Mouse (Mus musculus) cerebellum, postnatal 4 days (tissue): ENCODE results near the gene Pex26.

Source experiments
- DNase-seq, 2 experiments: peaks; one replicate each; pipeline ENCODE4 v3.0.0; 2022; ENCODE audit warnings: low spot score in 2 of 2, mixed read lengths in 1 of 2

Pex26 gene

DNA sequence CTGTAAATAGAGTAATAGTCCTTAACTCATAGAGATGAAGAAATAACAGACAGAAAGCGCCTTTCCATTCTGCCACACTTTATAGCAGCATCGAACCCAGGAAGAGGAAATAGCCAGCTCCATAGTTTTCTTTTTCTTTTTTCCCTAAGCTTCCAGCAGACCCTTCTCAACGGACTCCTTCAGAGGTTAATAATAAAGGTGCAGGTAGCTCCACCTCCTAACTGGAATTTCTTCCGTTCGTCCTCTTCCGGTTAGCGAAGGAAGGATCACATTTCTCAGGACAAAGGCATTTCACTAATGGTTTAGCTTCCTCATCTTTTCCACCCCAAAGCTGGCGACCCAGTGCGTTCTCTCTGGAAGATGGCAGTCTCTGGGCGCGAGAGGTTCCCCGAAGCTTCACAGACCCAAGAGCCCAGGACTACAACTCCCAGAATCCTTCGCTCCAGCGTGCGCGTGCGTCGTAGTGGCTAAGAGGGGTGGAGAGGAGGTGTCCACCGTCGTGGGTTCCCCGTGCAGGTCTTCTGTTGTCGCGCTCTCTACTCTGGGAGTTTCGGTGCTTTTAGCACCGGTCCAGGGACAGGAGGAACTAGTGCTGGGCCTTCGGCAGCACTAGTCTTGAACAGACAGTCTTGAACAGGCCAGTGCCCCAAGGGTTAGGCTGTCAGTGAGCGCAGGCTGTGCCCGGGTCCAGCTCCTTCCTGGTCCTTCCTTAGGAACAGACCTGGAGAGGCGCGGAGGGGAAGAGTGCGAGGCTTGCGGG, at the start of gene Pex26:
Gene Pex26 (plus strand): TSS at position 254 of the 760 bp plus-strand sequence.
- peak; percentile 78 to 86 for DNase-seq

DNA sequence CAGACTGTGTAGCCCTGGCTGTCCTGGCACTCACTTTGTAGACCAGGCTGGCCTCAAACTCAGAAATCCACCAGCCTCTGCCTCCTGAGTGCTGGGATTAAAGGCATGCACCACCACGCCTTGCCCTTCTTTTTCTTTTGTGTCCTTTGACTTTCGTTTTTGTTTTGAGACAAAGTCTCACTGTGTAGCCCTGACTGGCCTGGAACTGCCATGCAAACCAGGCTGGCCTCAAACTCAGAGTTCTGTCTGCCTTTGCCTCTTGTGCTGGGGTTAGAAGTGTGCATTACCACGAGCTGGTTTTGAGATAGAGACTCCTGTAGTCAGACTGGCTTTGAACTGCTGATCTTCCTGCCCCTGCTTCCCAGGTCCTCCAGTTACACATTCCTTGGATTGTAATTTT, 49.2 kb upstream of the Pex26 start:
- DNase-seq, result no peak

DNA sequence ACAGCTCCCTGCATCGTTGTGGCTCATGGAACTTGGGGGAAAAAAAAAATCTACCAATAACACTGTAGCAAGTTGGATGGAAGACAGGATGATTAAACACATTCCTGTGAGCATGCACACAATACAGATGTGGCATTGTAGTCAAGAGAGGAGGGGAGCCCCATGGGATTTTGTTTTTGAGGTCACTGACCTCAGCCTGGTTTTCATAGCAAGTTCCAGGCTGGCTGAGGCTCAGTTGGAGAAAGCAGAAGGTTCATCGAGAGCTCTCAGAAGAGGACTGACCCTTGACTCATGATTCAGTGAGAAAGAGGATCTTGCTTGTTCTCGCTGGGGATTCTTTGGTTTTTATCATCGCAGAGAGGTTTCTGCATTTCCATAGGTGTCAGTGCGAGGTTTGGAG, 48.6 kb upstream of the Pex26 start:
- DNase-seq, result no peak

DNA sequence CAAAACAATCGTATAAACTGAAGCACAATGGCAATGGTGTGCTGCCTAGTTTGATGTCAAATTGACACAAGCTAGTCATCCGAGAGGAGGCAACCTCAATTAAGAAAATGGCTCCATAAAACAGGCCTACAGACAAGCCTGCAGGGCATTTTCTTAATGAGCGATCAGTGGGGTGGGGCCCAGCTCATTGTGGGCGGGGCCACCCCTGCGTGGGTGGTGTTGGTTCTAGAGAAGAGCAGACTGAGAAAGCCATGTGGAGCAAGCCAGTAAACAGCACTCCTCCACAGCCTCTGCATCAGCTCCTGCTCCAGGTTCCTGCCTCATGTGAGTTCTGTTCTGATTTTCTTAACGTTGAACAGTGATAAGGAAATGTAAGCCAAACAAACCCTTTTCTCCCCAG, 46.2 kb upstream of the Pex26 start:
- no peak for DNase-seq

DNA sequence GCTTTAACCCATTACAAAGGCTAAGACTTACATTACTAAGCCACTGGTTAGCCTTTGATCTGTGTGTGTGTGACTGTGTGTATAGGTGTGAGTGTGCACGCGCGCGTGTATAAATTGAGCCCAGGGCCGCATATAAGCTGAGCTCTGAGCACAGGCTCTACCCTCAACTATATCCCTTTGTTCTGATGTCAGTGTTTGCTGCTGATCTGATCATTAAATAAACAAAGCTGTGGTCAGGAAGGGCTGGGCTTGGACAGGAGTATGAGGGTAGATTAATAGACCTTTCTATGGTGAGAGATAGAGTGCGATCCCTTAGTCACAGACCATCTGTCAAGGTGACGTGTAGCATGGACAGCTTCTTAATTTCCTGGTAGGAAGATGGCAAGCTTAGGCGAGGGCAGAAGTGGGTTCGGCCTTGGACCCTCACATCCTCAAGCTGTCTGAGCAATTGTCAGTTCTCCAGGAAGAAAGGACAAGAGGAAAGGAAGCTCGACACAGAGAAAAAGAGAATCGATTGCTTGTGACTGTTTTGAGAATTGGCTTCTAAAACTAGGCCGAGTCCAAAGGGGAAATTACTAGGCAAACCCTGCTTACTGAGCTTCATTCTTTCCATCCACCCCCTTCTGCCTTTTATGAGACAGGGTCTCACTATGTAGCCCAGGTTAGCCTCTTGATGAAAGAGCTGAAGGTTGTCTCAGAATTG, 45.0 kb upstream of the Pex26 start:
- DNase-seq, result no peak

DNA sequence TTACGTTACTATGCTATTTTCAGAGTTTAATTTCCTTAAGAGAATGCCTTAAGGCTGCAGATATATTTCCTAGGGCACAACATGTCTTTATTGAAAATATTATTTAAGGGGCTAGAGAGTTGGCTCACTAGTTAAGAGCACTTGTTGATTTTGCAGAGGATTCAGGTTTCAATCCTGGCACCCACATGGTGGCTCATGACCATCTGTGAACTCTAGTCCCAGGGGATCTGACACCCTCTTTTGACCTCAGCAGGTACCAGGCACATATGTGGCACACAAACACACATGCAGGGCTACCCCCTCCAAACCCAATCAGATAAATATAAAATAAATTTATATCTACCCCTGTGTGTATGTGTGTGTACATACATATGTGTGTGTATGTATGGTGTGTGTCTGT, 44.2 kb upstream of the Pex26 start:
- DNase-seq, result no peak

DNA sequence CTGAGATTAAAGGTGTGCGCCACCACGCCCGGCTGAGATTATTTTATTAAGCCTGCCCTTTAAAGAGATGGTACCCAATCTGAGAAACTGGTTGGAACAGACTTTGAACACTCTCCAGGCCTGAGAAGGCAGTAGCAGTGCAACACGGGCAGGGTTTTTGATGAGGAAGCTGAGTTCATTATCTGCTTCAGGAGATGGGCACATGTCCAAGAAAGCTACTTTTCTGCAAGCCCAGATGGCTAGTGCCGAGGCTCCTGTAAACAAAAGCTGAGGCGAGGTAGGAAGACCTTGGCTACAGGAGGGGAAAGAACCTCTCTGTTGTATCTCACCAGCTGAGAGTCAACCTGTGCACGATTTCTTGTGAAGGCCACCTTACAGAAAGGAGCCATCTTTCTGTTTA, 41.2 kb upstream of the Pex26 start:
- no peak for DNase-seq

DNA sequence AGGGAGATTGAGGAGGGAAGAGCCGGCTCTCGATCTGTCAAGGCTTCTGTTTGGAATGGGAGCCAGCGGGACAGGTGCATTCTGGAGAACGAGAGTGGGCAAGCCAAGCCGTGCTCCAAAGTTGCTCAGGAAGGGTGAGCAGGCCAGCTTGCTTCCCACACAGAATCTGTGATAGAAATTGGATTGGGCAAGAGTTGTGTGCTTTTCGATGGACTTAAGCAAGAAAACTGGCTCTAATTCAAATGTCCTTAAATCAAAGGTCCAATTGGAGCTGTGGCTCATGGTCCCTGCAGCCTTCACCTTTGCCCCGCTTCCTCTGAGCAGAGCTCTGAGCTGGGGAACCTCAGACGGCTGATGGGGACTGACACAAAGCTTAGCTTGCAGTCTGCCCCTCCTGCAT, 40.0 kb upstream of the Pex26 start:
- DNase-seq, result no peak

DNA sequence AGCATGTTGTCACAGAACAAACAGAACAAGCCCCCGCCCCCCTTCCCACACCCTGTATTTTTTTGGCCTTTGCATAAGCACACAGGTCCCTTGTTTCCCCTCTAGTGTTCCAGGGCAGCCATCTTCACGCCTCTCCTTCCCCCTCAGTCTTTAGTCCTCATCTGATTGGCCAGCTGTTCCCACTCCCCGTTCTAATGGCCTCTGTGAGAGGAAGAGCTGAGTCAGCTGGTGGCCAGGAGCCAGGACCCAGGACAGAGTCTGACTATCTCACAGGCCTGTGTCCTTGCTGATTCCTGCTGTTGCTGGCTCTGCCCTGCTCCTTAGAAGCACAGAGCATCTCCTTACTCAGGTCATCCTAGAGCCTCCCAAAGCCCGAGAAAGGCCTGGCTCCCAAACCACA, 39.4 kb upstream of the Pex26 start:
- DNase-seq, result peak in 1 of 2 experiments; percentile 32

DNA sequence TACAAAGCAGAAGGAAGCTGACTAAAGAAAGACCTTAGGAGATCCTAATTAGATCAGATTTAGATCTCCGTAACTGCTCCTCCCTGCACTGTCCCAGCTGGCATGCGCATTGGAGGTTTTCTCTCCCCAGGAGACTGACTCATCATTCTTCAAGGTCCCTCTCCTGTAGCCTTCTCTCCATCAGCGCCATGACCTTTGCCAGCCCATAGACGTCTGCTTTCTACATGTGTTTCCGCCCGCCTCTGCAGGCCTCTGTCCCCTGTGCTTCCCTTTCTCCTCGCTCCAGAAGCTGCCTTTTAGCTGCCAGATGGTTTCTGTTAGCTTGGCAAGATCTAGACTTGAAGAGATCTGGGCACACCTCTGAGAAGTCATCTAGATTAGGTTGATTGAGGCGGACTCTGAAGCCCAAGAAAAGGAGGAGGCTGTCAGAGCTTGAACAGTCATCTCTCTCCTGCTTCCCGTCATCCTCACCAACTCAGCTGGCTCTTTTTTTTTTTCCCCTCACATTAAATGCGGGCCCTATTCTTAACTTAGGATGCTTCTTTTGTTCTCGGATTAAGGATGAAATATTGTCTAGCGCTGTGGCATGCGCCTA, 38.4 kb upstream of the Pex26 start:
- no peak for DNase-seq

DNA sequence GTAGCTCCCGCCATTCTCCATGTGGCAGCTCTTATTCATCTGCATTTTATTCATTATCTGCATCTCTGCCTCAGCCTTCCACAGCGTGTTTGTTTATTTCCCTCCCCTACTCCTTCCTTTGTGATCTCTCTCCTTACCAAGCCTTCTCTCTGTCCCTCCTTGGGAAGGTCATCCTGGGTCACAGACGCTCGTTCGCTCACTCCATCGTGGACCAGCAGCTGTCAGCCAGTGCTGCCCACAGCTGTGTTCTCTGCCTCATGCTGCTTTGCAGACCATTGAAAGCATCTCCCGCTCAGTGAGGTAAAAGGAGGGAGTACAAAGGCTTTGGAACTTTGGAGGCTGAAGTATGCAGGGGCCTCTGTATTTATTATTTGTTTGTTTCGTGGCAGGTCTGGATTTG, 37.6 kb upstream of the Pex26 start:
- no peak for DNase-seq

DNA sequence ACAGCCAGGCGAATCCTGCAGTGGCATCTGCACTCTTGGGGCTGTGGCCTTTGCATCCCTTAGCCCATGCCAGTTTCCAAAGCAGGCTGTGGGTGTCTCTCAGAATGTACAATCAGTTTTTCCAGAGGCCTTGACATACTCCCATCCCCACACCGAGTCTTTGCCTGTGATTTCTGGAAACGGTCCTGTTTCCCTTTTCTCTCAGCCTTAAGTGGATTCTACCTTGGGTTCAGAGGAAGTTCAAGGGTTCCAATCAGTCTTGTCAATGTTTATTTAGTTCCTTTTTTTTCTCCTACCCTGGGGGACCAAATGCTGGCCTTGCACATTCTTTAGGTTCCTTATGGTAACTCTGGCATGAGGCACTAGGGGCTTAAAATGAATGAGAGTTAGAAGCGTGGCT, 36.7 kb upstream of the Pex26 start:
- no peak for DNase-seq

DNA sequence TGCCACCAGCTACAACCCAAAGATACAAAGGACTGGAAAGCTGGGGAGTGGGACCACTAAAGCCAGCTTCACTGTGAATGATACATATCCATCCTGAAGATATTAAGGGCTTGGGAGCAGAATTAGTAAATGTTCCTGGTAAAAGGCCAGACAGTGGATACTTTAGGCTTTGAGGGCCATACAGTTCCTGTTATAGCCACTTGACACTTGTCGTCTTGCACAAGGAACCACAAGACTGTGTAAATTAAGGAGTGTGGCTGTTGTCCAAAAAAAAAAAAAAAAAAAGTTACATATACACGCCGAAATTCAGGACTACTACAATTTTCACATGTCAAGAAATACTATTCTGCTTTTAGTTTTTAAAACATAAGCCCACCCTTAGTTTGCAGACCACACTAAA, 35.1 kb upstream of the Pex26 start:
- DNase-seq, result no peak

DNA sequence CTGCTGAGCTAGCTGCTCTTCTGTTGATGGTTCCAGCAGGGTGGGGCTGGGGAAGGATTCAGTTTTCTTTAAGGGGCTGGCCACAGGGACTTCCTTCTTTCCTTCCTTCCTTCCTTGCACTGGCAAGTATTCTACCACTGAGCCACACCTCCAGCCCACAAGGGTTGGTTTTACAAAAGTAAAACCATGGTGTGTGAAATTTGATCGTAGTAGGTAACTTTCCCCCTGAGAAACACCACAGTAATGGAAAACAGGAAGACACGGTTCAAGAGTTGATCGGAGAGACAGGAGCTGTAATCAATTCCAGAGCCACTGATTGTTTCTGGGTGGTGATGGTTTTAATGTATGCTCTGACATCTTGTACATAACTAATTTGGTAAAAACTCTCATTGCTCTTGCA, 34.0 kb upstream of the Pex26 start:
- DNase-seq, result no peak

DNA sequence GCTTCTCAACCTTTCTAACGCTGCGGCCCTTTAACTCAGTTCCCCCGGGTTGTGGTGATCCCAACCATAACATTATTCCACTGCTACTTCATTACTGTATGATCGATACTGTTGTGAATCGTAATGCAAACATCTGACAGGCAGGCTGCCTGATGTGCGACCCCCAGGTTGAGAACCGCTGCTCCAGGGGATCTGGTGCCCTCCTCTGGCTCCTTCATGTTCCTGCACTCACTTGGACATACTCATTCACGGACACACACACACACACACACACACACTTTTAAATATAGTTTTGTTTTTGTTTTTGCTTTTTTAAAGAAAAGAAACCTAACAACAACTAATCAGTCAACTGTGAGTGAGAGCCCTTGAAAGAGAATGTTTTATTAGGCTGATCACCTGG, 33.3 kb upstream of the Pex26 start:
- no peak for DNase-seq

DNA sequence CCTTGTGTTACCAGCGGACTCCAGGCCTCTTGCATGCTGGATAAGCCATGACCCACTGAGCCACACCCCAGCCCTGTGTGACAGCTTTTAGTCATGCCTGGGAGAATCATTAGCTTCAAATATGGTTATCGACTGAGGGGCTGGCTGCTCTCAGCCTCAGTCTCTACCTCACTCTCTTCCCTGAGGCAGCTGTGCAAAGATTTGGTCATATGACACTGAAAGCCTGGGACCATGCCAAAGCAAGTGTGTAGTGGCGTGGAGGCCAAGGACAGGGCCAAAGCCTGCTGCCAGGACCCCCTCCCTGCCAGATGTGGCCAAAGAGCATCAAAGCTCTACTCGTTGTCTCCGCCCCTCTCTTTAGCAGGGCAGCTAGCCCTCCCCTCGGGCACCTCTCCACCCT, 31.7 kb upstream of the Pex26 start:
- DNase-seq, result no peak

DNA sequence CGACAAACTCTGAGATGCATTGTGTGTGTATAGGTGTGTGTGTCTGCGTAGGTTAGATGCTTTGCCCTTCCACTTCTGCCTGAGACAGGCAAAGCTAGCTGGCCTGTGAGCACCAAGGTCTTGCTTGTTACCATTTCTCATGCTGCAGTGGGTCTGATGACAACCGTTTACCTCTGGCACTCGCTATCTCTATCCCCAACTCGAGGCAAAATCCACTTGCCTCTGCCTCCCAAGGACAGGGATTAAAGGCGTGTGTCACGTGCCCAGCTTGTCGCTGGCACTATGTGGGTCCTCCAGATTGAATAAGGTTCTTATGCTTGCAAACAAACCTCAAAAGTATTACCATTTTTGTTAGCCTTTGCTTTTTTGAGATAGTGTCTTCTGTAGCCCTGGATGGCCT, 30.3 kb upstream of the Pex26 start:
- no peak for DNase-seq

DNA sequence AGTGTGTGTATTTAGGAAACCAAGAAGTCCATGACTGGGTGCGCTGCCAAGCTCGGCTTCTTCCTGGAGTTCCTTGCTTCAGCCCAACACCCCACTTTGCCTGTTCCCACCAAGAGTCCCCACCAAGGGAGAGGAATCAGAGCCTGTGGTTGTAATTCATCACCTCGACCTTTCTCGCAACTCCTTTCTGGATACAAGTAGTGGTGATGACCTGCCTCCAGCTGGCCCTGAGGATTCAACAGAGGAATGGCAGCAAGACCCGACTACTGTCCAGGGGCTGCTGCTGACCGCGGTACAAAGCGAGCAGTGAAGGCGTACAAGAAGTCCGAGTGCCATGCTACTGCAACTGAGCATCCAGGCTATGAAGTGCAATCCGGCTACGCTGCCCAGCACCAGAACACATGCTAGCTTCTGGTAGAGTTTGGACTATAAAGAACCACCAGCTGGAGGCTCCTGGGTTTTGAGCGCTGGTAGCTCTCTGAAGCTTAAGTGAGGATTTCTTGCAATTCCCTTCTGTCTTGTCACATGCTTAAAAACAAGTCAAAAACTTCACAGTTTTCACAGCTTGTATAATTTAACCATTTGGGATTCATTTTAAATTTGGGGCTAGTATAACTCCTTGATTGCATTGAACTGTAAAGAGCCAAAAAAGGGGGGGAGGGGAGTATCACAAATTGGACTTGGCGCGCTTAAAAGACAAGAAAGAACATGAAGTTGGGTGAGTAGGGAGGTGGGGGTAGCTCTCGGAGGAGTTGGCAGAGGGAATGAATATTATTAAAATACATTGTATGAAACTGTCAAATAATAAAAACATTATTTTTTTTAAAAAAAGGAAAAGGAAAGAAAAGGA, 28.8 kb upstream of the Pex26 start:
- DNase-seq, result no peak

DNA sequence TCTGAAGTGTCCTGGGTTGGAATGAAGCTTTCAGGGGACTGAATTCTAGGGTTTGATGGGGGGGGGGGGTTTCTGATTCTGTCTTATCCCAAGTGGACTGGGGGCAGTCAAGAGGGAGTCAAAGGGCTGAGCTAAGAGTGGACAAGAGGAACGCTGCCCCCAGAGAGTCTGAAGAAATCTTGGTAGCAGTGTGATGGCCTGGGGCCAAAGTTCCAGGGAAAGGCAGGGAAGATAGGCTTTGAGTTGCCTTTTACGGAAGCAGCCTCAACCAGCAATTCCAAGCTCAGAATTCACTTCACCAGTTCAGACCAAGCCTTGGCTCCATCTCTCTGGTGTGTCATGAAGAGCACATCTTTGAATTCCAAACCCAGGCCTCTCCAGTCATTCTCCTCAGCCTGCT, 27.4 kb upstream of the Pex26 start:
- DNase-seq, result no peak

DNA sequence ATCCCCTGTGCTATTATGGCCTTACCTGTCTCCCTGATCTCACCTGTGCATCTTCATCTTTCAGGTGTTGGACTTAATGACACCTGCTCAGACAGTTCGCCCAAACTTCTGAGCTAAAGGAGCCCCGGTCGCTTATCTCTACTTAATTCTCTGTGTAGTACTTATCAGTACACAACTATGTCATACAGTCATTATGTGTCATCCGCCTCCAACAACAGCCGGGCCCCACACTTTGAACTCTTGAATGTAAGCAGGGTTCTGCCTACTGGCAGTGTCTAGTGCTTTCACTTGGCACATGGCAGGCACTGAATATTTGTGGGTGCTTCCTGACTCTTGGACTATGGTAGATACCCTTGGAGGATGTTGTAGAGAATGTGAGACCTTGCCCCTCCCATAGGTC, 23.9 kb upstream of the Pex26 start:
- no peak for DNase-seq

DNA sequence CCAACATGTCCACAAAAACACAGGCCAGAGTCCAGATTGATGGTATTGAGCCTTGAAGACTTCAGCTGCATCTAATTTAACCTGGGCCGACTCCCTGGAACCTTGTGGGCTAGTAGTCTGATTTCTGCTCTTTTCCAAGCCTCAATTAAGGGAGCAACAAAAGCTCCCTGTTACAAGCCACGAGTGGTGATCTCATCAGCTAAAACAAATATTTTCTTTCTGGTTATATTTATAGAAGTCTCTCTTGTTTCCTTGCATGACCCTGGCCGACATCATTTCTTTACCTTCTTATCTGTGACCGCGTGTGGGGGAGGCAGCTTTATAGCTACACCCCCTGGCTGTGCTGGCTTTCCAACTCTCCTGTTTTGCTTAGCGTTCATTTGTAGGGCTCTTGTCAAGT, 23.3 kb upstream of the Pex26 start:
- no peak for DNase-seq

DNA sequence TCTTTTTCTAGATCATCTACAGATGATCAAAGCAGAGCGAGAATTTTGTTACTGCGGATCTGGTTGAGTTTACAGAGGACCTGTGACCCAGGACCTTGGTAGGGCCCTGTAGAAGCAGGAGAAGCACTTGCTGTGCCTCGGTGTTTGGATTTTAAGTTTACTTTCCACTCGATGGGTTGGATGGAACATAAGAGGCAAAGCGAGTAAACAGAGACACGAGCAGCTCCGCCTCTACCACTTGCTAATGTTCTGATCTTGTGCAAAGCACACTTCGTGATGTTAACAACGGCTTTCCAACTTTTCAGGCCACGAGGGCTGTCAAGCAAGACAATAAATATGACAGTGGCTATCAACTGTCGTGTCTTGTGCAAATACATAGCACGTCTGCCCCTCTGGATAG, 20.9 kb upstream of the Pex26 start:
- DNase-seq, result no peak
